Mouse (Mus musculus) cerebellum, adult (tissue): ENCODE results near the gene Cfap46.

ENCODE experiments used
- ATAC-seq: cut with Nextera tagmentation; 2 replicates; pipeline ENCODE4 v1.9.2; 2017; ENCODE audit warnings: mild to moderate bottlenecking, moderate library complexity, mixed read lengths; ENCODE audit not compliant: insufficient number of reproducible peaks, low FRiP score, low TSS enrichment

The Cfap46 gene

DNA sequence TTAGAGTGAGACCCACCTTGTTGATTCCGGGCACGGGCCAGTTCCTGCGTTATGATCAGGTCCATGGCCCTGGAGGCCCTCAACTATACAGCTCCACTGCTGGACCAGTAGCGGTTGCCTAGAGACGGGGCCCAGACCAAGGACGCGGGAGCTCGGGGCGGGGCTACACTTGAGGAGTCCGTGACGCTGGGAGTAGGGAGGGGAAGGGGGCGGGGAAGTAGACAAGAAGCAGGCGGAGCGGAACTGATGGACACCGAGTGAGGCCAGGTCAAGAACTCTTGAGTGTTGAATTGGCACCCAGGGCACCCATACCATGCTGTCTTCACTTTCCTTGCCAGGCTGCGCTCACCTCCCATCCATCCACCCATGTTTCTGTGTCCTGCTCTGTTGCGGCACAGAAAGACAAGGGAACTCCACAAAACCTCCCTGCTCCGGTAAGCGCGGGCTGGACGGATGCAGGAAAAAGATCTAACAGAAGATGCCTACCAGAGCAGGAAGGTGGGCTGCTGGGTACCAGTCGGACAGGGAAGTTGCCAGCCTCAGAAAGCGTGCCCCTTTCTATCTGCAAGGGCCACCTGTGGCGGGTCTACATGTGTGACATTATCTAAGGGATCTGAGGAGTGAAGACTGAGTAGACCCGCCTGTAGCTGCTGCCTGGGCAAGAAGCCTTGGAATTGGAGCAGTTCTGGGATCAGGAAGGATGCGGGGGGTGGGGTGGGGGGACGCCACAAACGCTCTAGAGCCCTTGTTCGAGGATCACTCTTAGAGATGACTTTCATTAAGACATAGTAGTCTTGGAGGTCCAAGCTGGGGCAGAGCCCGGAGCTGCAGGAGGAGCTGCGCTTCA lies at the start of gene Cfap46:
Gene Cfap46 (minus strand): TSS at position 112 of the 847 bp plus-strand sequence.
- peak; percentile 82 for ATAC-seq

- ATAC-seq: no peak
Measured at GRCm38 (mm10) chr7:139731276-139731696, 47.7 kb upstream of the Cfap46 start.

GRCm38 (mm10) chr7:139727072-139727471 lies 43.5 kb upstream of the Cfap46 start:
- no peak for ATAC-seq

GRCm38 (mm10) chr7:139725641-139726040 lies 42.0 kb upstream of the Cfap46 start:
- no peak for ATAC-seq

DNA sequence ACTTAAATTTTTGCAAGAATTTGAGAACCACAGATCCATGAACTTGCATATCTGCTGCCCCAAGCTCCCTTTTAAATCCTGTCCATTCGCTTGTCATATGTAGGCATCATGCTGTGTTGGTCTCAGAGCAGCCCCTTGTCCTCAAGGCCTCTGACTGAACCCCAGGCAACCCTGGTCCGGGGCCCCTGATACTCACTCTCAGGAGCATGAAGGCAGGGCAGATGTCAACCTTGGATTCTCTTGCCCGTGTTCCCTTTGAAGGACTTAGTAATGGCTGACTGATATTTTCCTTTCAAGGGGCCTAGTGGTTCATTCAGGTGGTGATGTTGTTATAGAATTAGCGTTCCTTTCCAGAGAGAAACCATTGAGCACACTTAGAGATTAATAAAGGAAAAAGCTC lies 40.4 kb upstream of the Cfap46 start:
- no peak for ATAC-seq

DNA sequence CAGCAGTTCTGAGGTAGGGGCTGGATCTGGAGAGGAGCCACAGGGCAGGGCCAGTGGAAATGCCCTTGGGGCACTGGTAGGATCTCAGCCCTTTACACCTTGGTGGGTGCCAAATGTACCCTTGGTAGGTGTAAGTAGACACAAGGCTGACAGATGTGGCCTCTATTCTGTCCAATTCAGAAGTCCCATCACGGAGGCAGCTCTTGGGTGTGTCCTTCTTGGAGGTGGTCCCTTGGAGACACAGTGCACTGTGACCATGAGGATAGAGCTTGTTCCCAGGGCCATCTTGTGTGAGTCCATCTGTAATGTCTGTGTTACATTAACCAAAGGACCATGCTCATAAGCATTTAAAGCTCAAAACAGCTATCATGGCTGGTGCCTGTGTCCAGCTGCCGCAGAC lies 37.6 kb upstream of the Cfap46 start:
- ATAC-seq: no peak

DNA sequence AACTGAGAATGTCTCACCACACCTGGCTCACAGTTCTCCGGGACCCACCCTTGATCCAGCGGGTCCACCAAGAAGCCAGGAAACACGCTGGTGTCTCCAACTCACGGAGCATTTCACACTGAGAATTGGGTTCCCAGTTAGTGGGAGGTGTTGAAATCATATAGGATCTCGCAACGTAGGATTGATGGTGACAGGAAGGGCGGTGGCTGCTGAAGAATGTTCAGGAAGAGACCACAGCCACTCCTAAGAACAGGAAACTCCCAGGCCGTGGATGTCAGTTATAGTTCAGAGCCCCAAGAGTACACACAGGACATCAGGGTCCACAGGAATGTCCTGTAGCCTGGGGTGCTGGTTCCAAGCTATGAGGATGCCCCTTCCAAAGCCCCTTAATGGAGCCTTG lies 34.2 kb upstream of the Cfap46 start:
- ATAC-seq: no peak

- no peak for ATAC-seq
Measured at GRCm38 (mm10) chr7:139711821-139712220, 28.2 kb upstream of the Cfap46 start.

DNA sequence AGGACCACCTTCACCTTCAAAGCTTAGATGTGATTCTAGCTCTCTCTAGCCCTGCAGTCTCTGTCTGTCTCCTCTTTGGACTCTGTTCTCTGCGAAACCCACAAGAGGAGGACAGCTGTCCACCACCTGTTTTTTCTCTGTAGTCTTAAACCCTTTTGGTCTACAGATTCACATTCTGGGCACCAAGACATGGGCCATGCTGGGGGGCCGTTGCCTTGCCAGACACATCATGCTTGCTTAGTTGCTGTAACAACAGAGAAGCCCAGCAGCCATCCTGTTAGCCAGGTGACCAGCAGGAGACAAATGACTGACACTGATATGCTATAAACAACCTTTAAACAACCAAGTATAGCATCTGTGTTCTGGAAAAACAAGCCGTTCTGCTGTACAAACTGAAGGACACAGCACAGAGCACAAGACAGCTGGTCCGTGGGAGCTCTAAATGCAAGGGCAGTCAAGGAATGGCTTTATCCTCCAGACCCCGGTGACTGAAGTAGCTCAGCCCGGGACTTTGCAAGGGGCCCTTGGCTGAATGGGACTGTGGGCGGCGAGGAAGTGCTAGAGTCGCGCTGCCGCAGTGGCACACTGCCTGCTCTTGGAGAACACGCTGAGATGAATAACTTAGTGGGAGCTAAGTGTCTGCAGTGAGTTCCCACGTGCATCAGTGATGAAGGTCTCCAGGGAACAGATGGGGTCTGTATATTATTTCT lies 22.9 kb upstream of the Cfap46 start:
- ATAC-seq: no peak

- ATAC-seq: no peak
Measured at GRCm38 (mm10) chr7:139705781-139706180, 22.2 kb upstream of the Cfap46 start.

- ATAC-seq: no peak
Measured at GRCm38 (mm10) chr7:139705081-139705480, 21.5 kb upstream of the Cfap46 start.

DNA sequence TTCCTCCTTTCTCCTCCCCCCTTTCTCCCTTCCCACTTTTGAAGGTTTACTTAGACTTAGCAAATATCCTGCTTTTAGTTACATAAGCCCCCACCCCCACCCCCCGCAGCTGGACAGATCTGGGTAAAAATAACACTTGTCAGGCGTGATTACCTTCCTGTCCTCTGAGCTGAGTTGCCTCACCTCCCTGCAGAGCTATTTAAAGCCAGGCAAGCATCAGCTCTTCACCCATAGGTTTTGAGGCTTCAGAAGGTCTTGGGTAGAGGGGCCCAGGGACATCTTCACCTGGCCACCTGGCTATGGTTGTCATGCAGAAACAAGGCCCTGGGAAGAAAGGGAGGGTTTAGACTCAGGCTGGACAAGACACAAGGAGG lies 20.2 kb upstream of the Cfap46 start:
- ATAC-seq: no peak

DNA sequence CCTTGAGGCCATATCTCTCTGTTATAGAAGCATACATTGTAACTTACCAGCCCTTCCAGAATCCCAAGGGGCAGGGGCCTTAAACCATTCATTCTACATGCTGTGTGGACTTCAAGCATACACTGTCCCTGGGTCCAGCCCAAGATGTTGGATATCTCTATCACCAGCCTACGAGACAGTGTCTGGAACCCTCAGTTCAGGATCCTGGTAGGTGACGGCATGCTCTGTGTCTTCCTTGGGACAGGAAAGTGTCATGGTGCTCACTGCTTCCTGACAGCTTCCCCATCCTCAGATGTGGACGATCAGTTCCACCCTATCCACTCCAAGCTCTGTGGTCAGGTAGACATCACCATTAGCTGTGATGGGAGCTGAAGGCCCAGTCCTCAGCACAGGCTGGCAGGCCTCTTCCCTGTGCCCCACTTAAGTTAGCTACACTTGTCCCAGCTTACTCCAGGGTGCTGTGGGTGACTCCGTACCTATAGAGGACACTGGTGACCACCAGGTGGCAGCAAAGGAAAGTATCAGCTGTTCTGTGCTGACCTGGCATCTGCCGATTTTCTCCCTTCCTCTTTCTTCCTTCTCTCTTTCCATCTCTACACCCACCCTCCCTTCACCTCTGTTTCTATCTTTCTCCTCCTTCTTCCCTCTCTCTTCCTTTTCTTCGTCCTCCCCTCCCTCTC lies 19.7 kb upstream of the Cfap46 start:
- peak; percentile 75; the same call in 1 of the 2 replicates for ATAC-seq

GRCm38 (mm10) chr7:139701651-139702301 lies 18.2 kb upstream of the Cfap46 start:
- ATAC-seq: no peak

- no peak for ATAC-seq
Measured at GRCm38 (mm10) chr7:139692641-139693294, 9.2 kb upstream of the Cfap46 start.

GRCm38 (mm10) chr7:139692211-139692610 lies 8.6 kb upstream of the Cfap46 start:
- ATAC-seq: no peak

DNA sequence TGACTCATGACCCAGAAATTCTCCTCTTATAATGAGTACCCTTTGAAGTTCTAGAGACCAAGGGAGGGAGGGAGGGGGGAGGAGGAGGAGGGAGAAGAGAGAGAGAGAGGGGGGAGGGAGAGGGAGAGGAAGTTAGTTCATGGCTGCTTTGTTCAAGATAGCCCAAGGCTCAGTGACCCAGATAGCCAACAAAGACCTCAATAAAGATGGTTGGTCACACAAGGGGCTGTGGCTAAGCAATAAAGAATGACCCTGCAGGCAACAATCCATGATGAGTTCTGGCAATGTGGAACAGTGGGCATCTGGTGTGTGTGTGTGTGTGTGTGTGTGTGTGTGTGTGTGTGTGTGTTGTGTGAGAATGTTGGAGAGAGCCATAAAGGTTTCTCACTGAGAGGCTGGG lies 1.7 kb upstream of the Cfap46 start:
- no peak for ATAC-seq

GRCm38 (mm10) chr7:139684553-139684929 lies 924 bp upstream of the Cfap46 start:
- ATAC-seq: peak; percentile 83

DNA sequence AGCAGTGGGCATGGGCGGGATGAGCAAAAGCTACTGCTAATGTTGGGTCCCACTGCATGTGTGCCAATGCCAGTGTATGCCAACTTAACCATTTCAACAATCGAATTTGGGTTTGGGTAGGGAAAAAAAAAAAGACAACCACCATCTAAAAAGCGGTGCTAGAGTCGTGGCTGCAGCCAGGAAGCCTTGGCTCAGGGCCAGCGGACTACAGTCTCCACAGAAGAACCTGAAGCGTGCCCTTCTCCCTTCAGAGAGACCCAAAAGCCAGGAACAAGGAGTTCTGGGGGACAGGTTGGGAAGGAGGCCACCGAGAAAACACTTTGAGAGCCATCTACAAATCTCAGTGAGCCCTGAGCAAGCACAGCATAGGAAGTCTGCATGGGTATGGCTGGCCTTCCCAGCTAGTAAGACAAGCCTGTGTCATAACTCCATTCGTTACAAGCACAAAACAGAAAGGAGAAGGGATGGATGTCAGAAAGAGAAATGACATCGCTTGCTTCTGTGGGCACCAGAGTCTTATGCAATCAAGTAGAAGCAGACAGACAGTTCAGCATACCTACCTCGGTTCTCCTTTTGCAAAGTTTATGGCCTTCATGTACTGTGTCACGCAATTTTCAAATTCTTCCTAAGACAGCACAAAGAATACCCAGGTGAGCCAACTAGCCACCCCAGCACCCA lies 1.6 kb downstream of the Cfap46 start:
- no peak for ATAC-seq

GRCm38 (mm10) chr7:139676433-139676832 lies 7.2 kb downstream of the Cfap46 start:
- no peak for ATAC-seq
